Comparison of ENCODE assay signal across 9 mouse cellular contexts in genomic region chr19:44887679-44888235, GRCm38 (mm10). TPM values are rescaled to one million over a fixed set of nuclear protein-coding genes. Genes with fewer than 3 reads are reported as not detected.
DNase-seq lines count a peak whose midpoint lies in the region; ATAC-seq and TF ChIP-seq lines count a peak whose summit lies in the region.
"Had no signal": no experiment of that assay in that cellular context is flagged by ENCODE, and none has a peak within 500 bp of the region (broad histone marks: within the 10 kb centered on the region; RNA-seq: fewer than 3 reads in every experiment).

No protein-coding gene starts in this region.

- no peak overlapping the region for H3K4me2 ChIP-seq in hindbrain, embryonic 12.5 days (replicated peaks)
- H3K4me2 ChIP-seq: embryonic facial prominence, embryonic 15.5 days had no signal

- 25% methylated on average over 7 of the region's 7 CpGs for WGBS in hindbrain, embryonic 10.5 days
- WGBS in hindbrain, embryonic 12.5 days: 23% methylated on average over 7 of the region's 7 CpGs

- H3K27me3 ChIP-seq in hindbrain, embryonic 10.5 days (ENCODE audit: insufficient read depth, poor library complexity, severe bottlenecking): peaks cover 93% of the 10 kb centered on the region
- peaks cover 79% of the 10 kb centered on the region for H3K27me3 ChIP-seq in hindbrain, embryonic 12.5 days
- H3K27me3 ChIP-seq in E14TG2a.4 (ENCODE audit: insufficient read depth, low read length): peaks cover 69% of the 10 kb centered on the region
- H3K27me3 ChIP-seq in splenic B cell, adult 2 months (ENCODE audit: control insufficient read depth, insufficient read depth, low read length, poor library complexity, severe bottlenecking): no peaks in the 10 kb centered on the region

- peak; percentile 72 for DNase-seq in hindbrain, embryonic 10.5 days (ENCODE audit: low spot score)
- peak; percentile 69 for DNase-seq in brain, embryonic 14.5 days (ENCODE audit: low read depth)
- DNase-seq in forelimb bud, embryonic 11.5 days (ENCODE audit: low read depth, low spot score): peak; percentile 64
- peak; percentile 72 for DNase-seq in layer of hippocampus, adult 11-12 months (ENCODE audit: low spot score)
- peak; percentile 41 to 64 for DNase-seq in lung, postnatal 4 days
- DNase-seq in splenic B cell, adult 2 months (ENCODE audit: low read depth, low spot score): peak; percentile 67

- no peak overlapping the region for H3K27ac ChIP-seq in hindbrain, embryonic 10.5 days
- no peak overlapping the region for H3K27ac ChIP-seq in hindbrain, embryonic 12.5 days
- H3K27ac ChIP-seq: embryonic facial prominence, embryonic 15.5 days had no signal

- peak; percentile 78 for TF ChIP-seq CTCF in E14TG2a.4 (conservative IDR thresholded peaks at IDR 0.05; ENCODE audit: low read length)
- peak; percentile 95 for TF ChIP-seq CTCF in brain, embryonic 14.5 days (IDR thresholded peaks at IDR 0.05; ENCODE audit: borderline replicate concordance, extremely low read depth, insufficient read depth, insufficient read length)

- no peak for ATAC-seq in hindbrain, embryonic 12.5 days (ENCODE audit: low FRiP score)

- no peaks in the 10 kb centered on the region for H3K9me3 ChIP-seq in hindbrain, embryonic 10.5 days
- no peaks in the 10 kb centered on the region for H3K9me3 ChIP-seq in hindbrain, embryonic 12.5 days (replicated peaks)
- no peaks in the 10 kb centered on the region for H3K9me3 ChIP-seq in E14TG2a.4 (ENCODE audit: low read length)
- H3K9me3 ChIP-seq: embryonic facial prominence, embryonic 15.5 days had no signal

- H3K9ac ChIP-seq in hindbrain, embryonic 12.5 days: no peak overlapping the region
- H3K9ac ChIP-seq: embryonic facial prominence, embryonic 15.5 days had no signal

- no peaks in the 10 kb centered on the region for H3K36me3 ChIP-seq in hindbrain, embryonic 10.5 days
- H3K36me3 ChIP-seq in hindbrain, embryonic 12.5 days: no peaks in the 10 kb centered on the region
- H3K36me3 ChIP-seq in E14TG2a.4 (ENCODE audit: insufficient read depth, low read length): no peaks in the 10 kb centered on the region
- no peaks in the 10 kb centered on the region for H3K36me3 ChIP-seq in splenic B cell, adult 2 months (ENCODE audit: control insufficient read depth, insufficient read depth, low read length, poor library complexity, severe bottlenecking)
- H3K36me3 ChIP-seq: embryonic facial prominence, embryonic 15.5 days had no signal

- peaks cover 57% of the 10 kb centered on the region for H3K4me1 ChIP-seq in hindbrain, embryonic 10.5 days (replicated peaks)
- peaks cover 19% of the 10 kb centered on the region for H3K4me1 ChIP-seq in hindbrain, embryonic 12.5 days
- H3K4me1 ChIP-seq in E14TG2a.4 (replicated peaks; ENCODE audit: low read depth, low read length): peaks cover 37% of the 10 kb centered on the region

- H3K4me3 ChIP-seq in hindbrain, embryonic 10.5 days: no peak overlapping the region
- H3K4me3 ChIP-seq in hindbrain, embryonic 12.5 days: no peak overlapping the region
- no peak overlapping the region for H3K4me3 ChIP-seq in E14TG2a.4 (replicated peaks; ENCODE audit: low read length)
- H3K4me3 ChIP-seq: embryonic facial prominence, embryonic 15.5 days had no signal

- TF ChIP-seq POLR2A in brain, embryonic 14.5 days (IDR thresholded peaks at IDR 0.05; ENCODE audit: borderline replicate concordance, extremely low read depth, insufficient read depth, insufficient read length, poor library complexity, severe bottlenecking): no peak

RNA-seq across cellular contexts. Expression of gene Slf2, which starts 43.2 kb away (rescaled TPM):
- polyA plus RNA-seq in hindbrain, embryonic 10.5 days (2016; fragmentation: Nextera tagmentation; extraction: Ambion mirVana): 28.1 and 39.3 TPM in 2 replicates
- 41.1 and 41.2 TPM in 2 replicates for polyA plus RNA-seq in hindbrain, embryonic 12.5 days (2016; fragmentation: Nextera tagmentation; extraction: Ambion mirVana)
- 49.0 and 51.3 TPM in 2 replicates for polyA plus RNA-seq in brain, embryonic 14.5 days (2012; rRNA removed)
